Mouse (Mus musculus): ENCODE data around the gene St6galnac3. TPM values are rescaled to one million over a fixed set of nuclear protein-coding genes. Genes with fewer than 3 reads are reported as not detected.

St6galnac3 gene
- total and polyA plus RNA-seq, 3 experiments = 0.08 to 1.1 (median 0.38) TPM

DNA sequence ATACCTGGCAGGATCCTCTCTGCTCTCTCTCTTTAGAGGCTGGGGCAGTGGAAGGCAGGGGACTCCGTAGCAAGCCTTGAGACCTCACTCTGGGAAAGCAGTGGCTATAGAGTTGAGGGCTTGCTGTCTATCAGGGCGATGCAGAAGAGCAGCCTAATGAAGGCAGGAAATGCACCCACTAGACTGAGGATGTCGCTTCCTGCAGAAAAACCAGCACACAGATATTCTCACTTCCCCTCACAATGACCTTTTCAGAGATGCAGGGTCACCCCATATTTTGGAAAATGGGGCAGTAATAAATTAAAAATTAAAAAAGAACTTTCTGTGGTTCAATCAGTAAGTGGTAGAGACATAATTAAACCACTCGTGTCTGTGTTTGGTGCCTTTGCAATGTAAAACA lies 4.1 kb downstream of the St6galnac3 start:
- H3K9ac ChIP-seq (ENCODE audit: insufficient read depth, low read depth) = no peak overlapping the region

DNA sequence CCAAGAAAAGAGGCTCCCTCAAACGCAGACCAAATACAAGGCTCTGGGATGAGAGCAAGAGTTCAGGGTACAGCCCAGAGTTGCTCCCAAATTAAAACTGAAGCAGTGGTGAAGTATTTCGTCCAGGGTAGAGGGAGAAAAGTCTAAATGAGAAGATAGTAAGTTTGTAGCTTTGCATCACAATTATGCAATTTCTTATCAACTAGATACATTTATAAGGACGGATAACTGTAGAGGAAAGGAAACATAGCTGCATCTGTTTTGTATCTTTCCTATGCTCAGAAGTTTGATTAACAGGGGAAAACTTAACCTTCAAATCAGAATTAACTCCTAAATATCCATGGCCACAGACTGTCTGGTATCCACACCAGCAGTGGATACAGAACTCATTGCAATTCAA lies 4.7 kb downstream of the St6galnac3 start:
- no peaks in the 10 kb centered on the region for H3K36me3 ChIP-seq (replicated peaks in 1 of 2; ENCODE audit: control insufficient read depth in 1 of 2, insufficient read depth in 1 of 2, low read length in 1 of 2)
- no peak overlapping the region for H3K4me3 ChIP-seq (replicated peaks in 1 of 3; ENCODE audit: low read depth in 2 of 3, low read length in 2 of 3, poor library complexity in 1 of 3)
- no peak overlapping the region for H3K4me2 ChIP-seq (ENCODE audit: insufficient read depth, low read depth, poor library complexity, severe bottlenecking)
- H3K79me2 ChIP-seq (replicated peaks; ENCODE audit: control insufficient read depth, extremely low read depth, insufficient read depth, poor library complexity, severe bottlenecking) = no peaks in the 10 kb centered on the region
- no peak for DNase-seq (ENCODE audit: extremely low read depth)
- in situ Hi-C loops (cut with MboI; ENCODE audit: low pct_ligation_motif_present, low pct_unique_long_range_greater_than_20kb, low sequenced_read_pairs) (loop anchor here (10.0 kb wide), 1 partner anchor 45 kb away; no protein-coding TSS in a partner anchor), dilution Hi-C loops (cut with MboI; ENCODE audit: extremely low pct_ligation_motif_present, extremely low pct_unique_long_range_greater_than_20kb, low sequenced_read_pairs) (no loop called here)
- TF ChIP-seq MAZ (IDR thresholded peaks at IDR 0.05; ENCODE audit: low read depth, low read length) (no peak), USF2 (conservative IDR thresholded peaks at IDR 0.05; ENCODE audit: low read depth, low read length) (no peak), ELF1 (IDR thresholded peaks at IDR 0.05; ENCODE audit: low read depth, low read length) (no peak), TBP (conservative IDR thresholded peaks at IDR 0.05; ENCODE audit: low read depth, low read length) (no peak), PAX5 (IDR thresholded peaks at IDR 0.05; ENCODE audit: low read length) (no peak), SIN3A (IDR thresholded peaks at IDR 0.05; ENCODE audit: low read length) (no peak)
- no peak overlapping the region for H3K27ac ChIP-seq (ENCODE audit: insufficient read depth, low read depth)
- no peaks in the 10 kb centered on the region for H3K9me3 ChIP-seq (replicated peaks; ENCODE audit: low read length)
- H3K4me1 ChIP-seq (ENCODE audit: control insufficient read depth in 1 of 2, insufficient read depth in 2 of 2) = peaks cover 6 to 45% of the 10 kb centered on the region in 2 experiments
- H3K27me3 ChIP-seq (replicated peaks) = peaks cover 18% of the 10 kb centered on the region
- no peak overlapping the region for H3K9ac ChIP-seq (ENCODE audit: insufficient read depth, low read depth)

More for the DNA sequence above, 4.1 kb downstream of the St6galnac3 start:
- H3K36me3 ChIP-seq (replicated peaks in 1 of 2; ENCODE audit: control insufficient read depth in 1 of 2, insufficient read depth in 1 of 2, low read length in 1 of 2) = no peaks in the 10 kb centered on the region
- in situ Hi-C loops (cut with MboI; ENCODE audit: low pct_ligation_motif_present, low pct_unique_long_range_greater_than_20kb, low sequenced_read_pairs) (loop anchor here (10.0 kb wide), 1 partner anchor 46 kb away; no protein-coding TSS in a partner anchor), dilution Hi-C loops (cut with MboI; ENCODE audit: extremely low pct_ligation_motif_present, extremely low pct_unique_long_range_greater_than_20kb, low sequenced_read_pairs) (no loop called here)
- no peak overlapping the region for H3K27ac ChIP-seq (ENCODE audit: insufficient read depth, low read depth)
- H3K9me3 ChIP-seq (replicated peaks; ENCODE audit: low read length) = no peaks in the 10 kb centered on the region
- H3K27me3 ChIP-seq (replicated peaks) = peaks cover 20% of the 10 kb centered on the region
- peaks cover 6 to 48% of the 10 kb centered on the region in 2 experiments for H3K4me1 ChIP-seq (ENCODE audit: control insufficient read depth in 1 of 2, insufficient read depth in 2 of 2)
- H3K4me3 ChIP-seq (replicated peaks in 1 of 3; ENCODE audit: low read depth in 2 of 3, low read length in 2 of 3, poor library complexity in 1 of 3) = no peak overlapping the region
- no peak overlapping the region for H3K4me2 ChIP-seq (ENCODE audit: insufficient read depth, low read depth, poor library complexity, severe bottlenecking)
- no peak for TF ChIP-seq RAD21 (IDR thresholded peaks at IDR 0.05; ENCODE audit: low read depth, low read length)
- no peak for TF ChIP-seq NELFE (IDR thresholded peaks at IDR 0.05; ENCODE audit: low read depth, low read length)
- TF ChIP-seq NRF1 (IDR thresholded peaks at IDR 0.05; ENCODE audit: low read depth, low read length) = no peak
- no peak for TF ChIP-seq MYC (IDR thresholded peaks at IDR 0.05; ENCODE audit: low read depth, low read length)
- TF ChIP-seq EP300 (IDR thresholded peaks at IDR 0.05; ENCODE audit: low read length) = no peak
- no peaks in the 10 kb centered on the region for H3K79me2 ChIP-seq (replicated peaks; ENCODE audit: control insufficient read depth, extremely low read depth, insufficient read depth, poor library complexity, severe bottlenecking)
- DNase-seq (ENCODE audit: extremely low read depth) = no peak

DNA sequence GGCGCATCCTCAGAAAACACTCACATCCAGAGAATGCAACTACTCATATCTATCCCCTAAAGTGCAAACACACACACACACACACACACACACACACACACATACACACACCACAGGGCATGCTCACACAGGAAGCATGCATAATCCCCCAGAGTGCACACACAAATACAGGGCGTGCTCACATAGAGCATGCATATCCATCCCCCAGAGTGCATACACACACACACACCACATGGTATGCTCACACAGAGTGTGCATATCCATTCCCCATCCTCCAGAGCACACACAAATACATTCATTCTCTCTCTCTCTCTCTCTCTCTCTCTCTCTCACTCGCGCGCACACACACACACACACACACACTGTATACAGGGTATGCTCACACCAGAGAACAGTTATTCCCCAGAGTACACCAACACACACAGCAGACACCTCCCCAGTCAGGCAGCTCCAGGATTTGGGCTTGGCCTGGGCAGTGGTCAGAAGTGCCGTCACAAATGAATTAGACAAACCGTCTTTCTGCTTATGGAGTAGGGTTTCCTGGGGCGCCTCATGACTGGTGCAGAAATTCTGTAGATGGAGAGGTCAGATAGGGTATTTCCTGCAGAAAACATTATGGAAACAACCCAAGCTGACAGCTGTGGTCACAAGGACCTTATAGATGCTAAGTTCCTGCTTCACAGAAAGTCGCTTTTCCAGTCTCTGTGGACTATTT lies 5.6 kb downstream of the St6galnac3 start:
- Histone ChIP-seq H3K79me2 (replicated peaks; ENCODE audit: control insufficient read depth, extremely low read depth, insufficient read depth, poor library complexity, severe bottlenecking) (no peaks in the 10 kb centered on the region), H3K4me3 (replicated peaks in 1 of 3; ENCODE audit: low read depth in 2 of 3, low read length in 2 of 3, poor library complexity in 1 of 3) (no peak overlapping the region), H3K9me3 (replicated peaks; ENCODE audit: low read length) (peaks cover 2% of the 10 kb centered on the region), H3K27me3 (replicated peaks) (peaks cover 13% of the 10 kb centered on the region), H3K36me3 (replicated peaks in 1 of 2; ENCODE audit: control insufficient read depth in 1 of 2, insufficient read depth in 1 of 2, low read length in 1 of 2) (no peaks in the 10 kb centered on the region), H3K9ac (ENCODE audit: insufficient read depth, low read depth) (no peak overlapping the region), H3K4me2 (ENCODE audit: insufficient read depth, low read depth, poor library complexity, severe bottlenecking) (no peak overlapping the region), H3K27ac (ENCODE audit: insufficient read depth, low read depth) (no peak overlapping the region), H3K4me1 (ENCODE audit: control insufficient read depth in 1 of 2, insufficient read depth in 2 of 2) (peaks cover 2 to 40% of the 10 kb centered on the region in 2 experiments; a peak in 3 of 4 replicates)
- DNase-seq (ENCODE audit: extremely low read depth) = no peak
- in situ Hi-C loops (cut with MboI; ENCODE audit: low pct_ligation_motif_present, low pct_unique_long_range_greater_than_20kb, low sequenced_read_pairs) (no loop called here), dilution Hi-C loops (cut with MboI; ENCODE audit: extremely low pct_ligation_motif_present, extremely low pct_unique_long_range_greater_than_20kb, low sequenced_read_pairs) (no loop called here)
- TF ChIP-seq MAFK (IDR thresholded peaks at IDR 0.05; ENCODE audit: insufficient replicate concordance, low read length) (no peak), USF2 (conservative IDR thresholded peaks at IDR 0.05; ENCODE audit: low read depth, low read length) (no peak), JUN (IDR thresholded peaks at IDR 0.05; ENCODE audit: insufficient read depth, low read depth, low read length) (no peak), SIN3A (IDR thresholded peaks at IDR 0.05; ENCODE audit: low read length) (no peak)

Data from CH12.LX (cell line).